Mouse (Mus musculus): Measurements from ENCODE around the gene Bloc1s3.

Gene Bloc1s3

GRCm38 (mm10) chr7:19458591-19459111 is 49.5 kb downstream of the Bloc1s3 start, which contains the start of gene Mark4:
Mark4 (minus strand) TSS chr7:19458821.
- in situ Hi-C loops (cut with MboI; ENCODE audit: unreplicated experiment in 2 of 2), result no loop called here

DNA sequence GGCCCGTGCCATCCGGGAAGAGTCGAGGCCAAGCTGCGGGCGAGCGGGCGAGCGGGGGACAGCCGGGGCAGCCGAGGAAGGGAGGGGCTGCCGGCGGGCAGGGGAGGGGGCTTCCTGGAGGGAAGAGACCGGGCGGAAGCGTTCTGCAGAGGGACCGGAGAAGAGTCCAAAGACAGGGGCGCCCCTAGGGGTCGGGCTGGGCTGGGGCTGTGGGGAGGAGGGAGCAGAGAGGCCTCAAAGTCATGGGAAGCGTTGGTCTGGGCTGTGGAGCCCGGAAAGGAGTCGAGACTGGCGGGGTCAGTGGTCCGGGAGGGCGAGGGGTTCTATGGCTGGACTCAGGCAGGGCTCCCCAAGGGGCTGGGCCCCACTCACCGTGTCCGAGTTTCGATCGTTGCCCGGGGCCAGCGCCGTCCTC is 50.1 kb downstream of the Bloc1s3 start:
- in situ Hi-C loops (cut with MboI; ENCODE audit: unreplicated experiment in 2 of 2), result no loop called here

DNA sequence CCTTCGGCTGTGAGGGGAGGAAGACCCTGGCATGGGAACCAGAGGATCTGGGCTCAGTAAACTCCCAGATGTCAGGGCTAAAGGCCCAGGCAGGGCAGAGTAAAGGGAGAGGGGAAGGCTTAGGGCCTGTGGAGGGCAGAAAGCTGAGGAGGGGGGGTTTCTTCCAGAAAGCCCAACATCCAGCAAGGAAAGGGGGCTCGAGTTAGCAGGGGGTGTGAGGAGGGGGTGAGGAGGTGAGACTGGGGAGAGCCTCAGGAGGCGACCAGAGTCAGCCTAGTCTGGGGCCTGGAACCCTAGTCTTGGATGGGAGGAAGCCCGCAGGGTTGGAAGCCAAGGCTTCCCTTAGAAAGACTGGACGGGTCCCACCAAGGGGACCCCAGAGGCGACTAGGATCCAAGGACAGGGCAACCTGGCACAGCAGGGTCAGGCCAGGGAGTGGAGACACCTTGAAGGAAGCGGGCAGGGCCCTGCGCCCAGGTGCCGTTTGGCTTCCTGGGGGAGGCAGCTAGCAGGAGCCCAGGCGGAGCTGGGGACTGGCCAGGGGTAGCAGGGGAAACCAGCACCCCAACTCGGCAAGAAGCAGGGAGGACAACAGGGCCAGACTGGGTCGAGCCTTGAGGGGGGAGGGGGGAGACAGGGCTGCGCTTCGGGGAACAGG is 50.6 kb downstream of the Bloc1s3 start:
- in situ Hi-C loops (cut with MboI; ENCODE audit: unreplicated experiment in 2 of 2), result no loop called here

- in situ Hi-C loops (cut with MboI; ENCODE audit: unreplicated experiment in 2 of 2), result no loop called here
These were observed 51.5 kb downstream of the Bloc1s3 start for GRCm38 (mm10) chr7:19456628-19457027.

GRCm38 (mm10) chr7:19455819-19456495 is 52.2 kb downstream of the Bloc1s3 start:
- in situ Hi-C loops (cut with MboI; ENCODE audit: unreplicated experiment in 2 of 2), result no loop called here

- in situ Hi-C loops (cut with MboI; ENCODE audit: unreplicated experiment in 2 of 2), result no loop called here
These were observed 53.0 kb downstream of the Bloc1s3 start for GRCm38 (mm10) chr7:19455186-19455585.
